Mouse (Mus musculus) embryonic facial prominence, embryonic 12.5 days (tissue): ENCODE measurements around the gene Rnaseh2a. TPM values are rescaled to one million over a fixed set of nuclear protein-coding genes. Genes with fewer than 3 reads are reported as not detected.

Experiments used
- ATAC-seq: fragments of 200-750 bp; cut with Nextera tagmentation; 2 replicates; pipeline ENCODE4 v1.8.0; 2017; ENCODE audit not compliant: insufficient number of reproducible peaks, insufficient read depth, low FRiP score, low TSS enrichment
- H3K27ac ChIP-seq: fragments of 300-500 bp; sonication (generic); 2 replicates; pipeline ENCODE4 v1.5.1; 2016; ENCODE audit warnings: mild to moderate bottlenecking
- H3K27me3 ChIP-seq: fragments of 300-500 bp; sonication (generic); 2 replicates; pipeline ENCODE4 v1.6.1; 2016; ENCODE audit warnings: mild to moderate bottlenecking, moderate library complexity
- H3K36me3 ChIP-seq: fragments of 300-500 bp; sonication (generic); 2 replicates; pipeline ENCODE4 v1.6.1; 2016; ENCODE audit warnings: mild to moderate bottlenecking
- H3K4me1 ChIP-seq: fragments of 300-500 bp; sonication (generic); 2 replicates; pipeline ENCODE4 v1.6.1; 2016
- H3K4me2 ChIP-seq: fragments of 300-500 bp; sonication (generic); replicated peaks from 2 replicates; pipeline ENCODE4 v1.6.1; 2016; ENCODE audit warnings: mild to moderate bottlenecking, moderate library complexity
- H3K4me3 ChIP-seq: fragments of 300-500 bp; sonication (generic); 2 replicates; pipeline ENCODE4 v1.5.1; 2016; ENCODE audit warnings: mild to moderate bottlenecking
- H3K9ac ChIP-seq: fragments of 300-500 bp; sonication (generic); 2 replicates; pipeline ENCODE4 v1.6.1; 2016; ENCODE audit warnings: mild to moderate bottlenecking, moderate library complexity
- H3K9me3 ChIP-seq: fragments of 300-500 bp; sonication (generic); 2 replicates; pipeline ENCODE4 v1.6.1; 2016; ENCODE audit warnings: mild to moderate bottlenecking, moderate library complexity
- WGBS: fragments of 180-500 bp; shearing (Covaris S2); methylation state at CpG from one replicate; pipeline ENCODE4 v1.1.7; 2016; 5-methylcytosine and 5-hydroxymethylcytosine counted together
- polyA plus RNA-seq: library from polyadenylated mRNA; unstranded; fragments of >200 nt; fragmentation: Nextera tagmentation; extraction: Ambion mirVana; gene quantifications from 2 replicates; pipeline ENCODE4 v1.2.1, GENCODE M21; 2016

Rnaseh2a gene
- polyA plus RNA-seq, 1 experiment from 2014 or later: 104 TPM

DNA sequence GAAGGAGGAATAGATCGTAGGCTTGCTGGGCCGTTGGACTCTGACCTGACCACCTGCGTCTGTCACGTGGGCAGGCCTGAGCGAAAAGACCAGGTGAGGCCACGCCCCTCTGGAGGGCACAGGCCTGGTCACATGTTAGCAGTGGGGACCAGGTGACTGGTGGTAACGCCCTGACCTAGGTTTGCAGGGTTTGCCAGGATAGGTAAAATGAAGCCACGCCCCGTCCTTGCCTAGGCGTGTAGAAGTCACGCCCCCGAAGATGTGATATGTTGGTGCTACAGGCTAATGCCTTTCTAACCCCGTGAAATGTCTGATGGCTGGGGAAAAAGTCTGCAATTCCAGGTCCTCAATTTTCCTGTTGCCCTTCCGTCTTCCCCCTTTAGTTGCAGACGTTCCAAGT is 21.3 kb upstream of the Rnaseh2a start:
- Histone ChIP-seq H3K4me2 (peak overlapping the region; percentile 87), H3K36me3 (no peaks in the 10 kb centered on the region), H3K27ac (peak overlapping the region; percentile 36; the same call in 1 of the 2 replicates), H3K4me1 (peaks cover 17% of the 10 kb centered on the region), H3K9ac (peak overlapping the region; percentile 66), H3K9me3 (no peaks in the 10 kb centered on the region), H3K27me3 (peaks cover 18% of the 10 kb centered on the region), H3K4me3 (peak overlapping the region; percentile 56)
- WGBS: 3% methylated on average over 15 of the region's 15 CpGs
- peak; percentile 29 for ATAC-seq

DNA sequence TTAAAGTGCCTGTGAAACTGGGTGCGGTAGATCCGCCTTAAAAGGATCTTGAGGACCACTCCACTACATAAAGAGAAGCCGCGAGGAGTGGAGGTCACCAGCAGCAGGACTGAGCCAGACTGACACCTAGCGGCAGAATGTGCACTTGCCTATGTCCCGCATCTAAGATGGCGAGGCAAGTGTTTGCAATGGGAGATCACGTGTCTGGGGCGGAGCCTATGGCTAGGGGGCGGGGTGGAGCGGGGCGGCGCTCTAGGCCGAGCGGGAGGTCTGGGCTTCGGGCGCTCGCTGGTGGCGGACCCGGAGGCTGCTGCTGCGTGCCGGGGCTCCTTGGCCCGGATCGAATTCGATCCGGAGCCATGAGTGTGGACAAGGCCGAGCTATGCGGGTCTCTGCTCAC is 20.8 kb upstream of the Rnaseh2a start, which contains the start of gene Hook2:
Hook2 (plus strand) TSS at position 255 of the 400 bp plus-strand sequence.
- Histone ChIP-seq H3K27me3 (peaks cover 17% of the 10 kb centered on the region; the same call in 1 of the 2 replicates), H3K4me2 (peak within 1 kb of the TSS; percentile 87), H3K9ac (peak within 1 kb of the TSS; percentile 66), H3K36me3 (no peaks in the 10 kb centered on the region), H3K4me1 (peaks cover 22% of the 10 kb centered on the region), H3K9me3 (no peaks in the 10 kb centered on the region), H3K27ac (peak within 1 kb of the TSS; percentile 36; the same call in 1 of the 2 replicates), H3K4me3 (peak within 1 kb of the TSS; percentile 56)
- peak; percentile 89 for ATAC-seq
- WGBS: under 1% methylated on average over 28 of the region's 28 CpGs

DNA sequence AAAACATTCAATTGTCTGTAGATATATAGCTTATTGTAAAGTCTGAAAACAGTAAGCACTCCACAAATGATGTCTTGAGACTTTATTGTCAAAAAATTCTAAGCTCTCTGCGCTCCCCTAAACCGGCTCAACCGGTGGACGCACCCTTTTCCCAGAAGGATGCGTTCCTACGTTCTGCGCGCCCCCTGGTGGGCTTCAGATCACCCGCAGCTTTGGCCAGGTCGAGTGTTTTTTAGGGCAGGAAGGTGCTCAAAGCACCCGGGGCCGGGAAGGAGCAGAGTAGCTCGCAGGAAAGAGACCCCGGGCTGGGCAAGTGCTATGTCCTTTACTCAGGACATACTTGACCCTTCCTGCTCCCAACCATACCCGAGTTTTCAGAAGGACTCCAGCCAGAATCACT is 20.2 kb upstream of the Rnaseh2a start:
- Histone ChIP-seq H3K9me3 (no peaks in the 10 kb centered on the region), H3K9ac (peak overlapping the region; percentile 59), H3K4me1 (peaks cover 28% of the 10 kb centered on the region), H3K36me3 (no peaks in the 10 kb centered on the region), H3K4me2 (peak overlapping the region; percentile 87), H3K27me3 (peaks cover 13% of the 10 kb centered on the region; the same call in 1 of the 2 replicates), H3K4me3 (peak overlapping the region; percentile 56), H3K27ac (peak overlapping the region; percentile 30; the same call in 1 of the 2 replicates)
- ATAC-seq: peak; percentile 66
- under 1% methylated on average over 15 of the region's 15 CpGs for WGBS

DNA sequence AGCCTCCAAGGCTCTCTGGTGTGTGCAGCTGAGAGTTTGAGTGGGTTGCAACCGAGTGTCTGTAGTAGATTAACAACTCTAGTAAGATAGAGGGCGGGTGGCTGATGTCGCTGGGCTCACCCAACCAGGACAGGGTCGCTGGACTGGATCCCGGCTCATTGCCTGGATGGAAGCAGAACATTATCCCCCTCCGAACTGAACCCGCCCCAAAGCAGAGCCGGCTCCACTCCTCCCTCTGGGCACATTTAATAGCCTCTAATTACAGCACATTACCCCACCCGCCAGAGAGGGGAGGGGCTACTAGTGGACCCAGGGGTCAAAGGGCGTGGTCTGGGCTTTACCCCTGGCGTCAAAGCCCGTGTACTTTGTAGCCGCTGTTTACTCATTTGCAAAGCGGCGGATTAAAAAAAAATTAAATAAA is 19.8 kb upstream of the Rnaseh2a start:
- no peak overlapping the region for H3K9ac ChIP-seq
- 7% methylated on average over 15 of the region's 15 CpGs for WGBS

DNA sequence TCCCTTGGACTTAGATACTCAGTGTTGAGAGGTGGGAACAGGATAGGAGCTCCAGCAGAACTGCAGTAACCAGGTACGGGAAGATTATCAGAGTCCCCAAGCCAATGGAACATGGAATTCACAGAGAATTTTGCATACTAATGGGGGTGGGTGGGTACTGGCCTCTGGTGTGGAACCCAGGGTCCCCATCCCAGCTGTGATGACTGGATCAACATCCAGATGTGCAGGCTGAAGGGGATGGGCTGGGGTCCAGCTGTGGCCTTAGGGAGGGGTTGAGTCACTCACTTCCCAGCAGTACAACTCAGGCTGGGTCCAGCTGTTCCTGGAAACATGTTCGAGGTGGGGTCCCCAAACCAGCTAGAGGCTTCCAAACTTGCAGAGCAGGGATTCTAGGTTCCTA is 18.3 kb upstream of the Rnaseh2a start:
- Histone ChIP-seq H3K36me3 (no peaks in the 10 kb centered on the region), H3K9me3 (no peaks in the 10 kb centered on the region), H3K4me2 (no peak overlapping the region), H3K4me1 (peaks cover 36% of the 10 kb centered on the region), H3K27ac (no peak overlapping the region), H3K4me3 (no peak overlapping the region), H3K9ac (no peak overlapping the region), H3K27me3 (peaks cover 14% of the 10 kb centered on the region; the same call in 1 of the 2 replicates)
- no peak for ATAC-seq
- WGBS: 78% methylated on average over 2 of the region's 2 CpGs

More for the DNA sequence above, 19.8 kb upstream of the Rnaseh2a start:
- H3K4me3 ChIP-seq: peak overlapping the region; percentile 56; the same call in 1 of the 2 replicates
- ATAC-seq: no peak
- H3K4me2 ChIP-seq: peak overlapping the region; percentile 87
- H3K27me3 ChIP-seq: peaks cover 11% of the 10 kb centered on the region; the same call in 1 of the 2 replicates
- H3K27ac ChIP-seq: no peak overlapping the region
- no peaks in the 10 kb centered on the region for H3K36me3 ChIP-seq
- H3K9me3 ChIP-seq: no peaks in the 10 kb centered on the region
- H3K4me1 ChIP-seq: peaks cover 32% of the 10 kb centered on the region

DNA sequence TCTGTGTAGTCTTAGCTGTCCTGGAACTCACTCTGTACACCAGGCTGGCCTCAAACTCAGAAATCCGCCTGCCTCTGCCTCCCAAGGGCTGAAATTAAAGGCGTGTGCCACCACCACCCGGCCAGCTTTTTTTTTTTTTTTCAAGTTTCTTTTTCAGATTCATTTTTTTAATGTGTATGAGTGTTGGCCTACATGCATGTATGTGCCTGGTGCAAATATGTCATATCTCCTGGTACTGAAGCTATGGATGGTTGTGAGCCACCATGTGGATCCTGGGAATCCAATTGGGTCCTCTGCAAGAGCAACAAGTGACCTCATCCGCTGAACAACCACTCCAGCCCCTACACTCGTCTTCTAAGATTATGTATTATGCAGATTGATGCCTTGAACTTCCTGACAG is 17.8 kb upstream of the Rnaseh2a start:
- Histone ChIP-seq H3K4me1 (peaks cover 36% of the 10 kb centered on the region), H3K27me3 (peaks cover 14% of the 10 kb centered on the region; the same call in 1 of the 2 replicates), H3K9me3 (no peaks in the 10 kb centered on the region), H3K9ac (no peak overlapping the region), H3K27ac (no peak overlapping the region), H3K4me3 (no peak overlapping the region), H3K36me3 (no peaks in the 10 kb centered on the region), H3K4me2 (no peak overlapping the region)
- 82% methylated on average over 5 of the region's 5 CpGs for WGBS
- no peak for ATAC-seq

DNA sequence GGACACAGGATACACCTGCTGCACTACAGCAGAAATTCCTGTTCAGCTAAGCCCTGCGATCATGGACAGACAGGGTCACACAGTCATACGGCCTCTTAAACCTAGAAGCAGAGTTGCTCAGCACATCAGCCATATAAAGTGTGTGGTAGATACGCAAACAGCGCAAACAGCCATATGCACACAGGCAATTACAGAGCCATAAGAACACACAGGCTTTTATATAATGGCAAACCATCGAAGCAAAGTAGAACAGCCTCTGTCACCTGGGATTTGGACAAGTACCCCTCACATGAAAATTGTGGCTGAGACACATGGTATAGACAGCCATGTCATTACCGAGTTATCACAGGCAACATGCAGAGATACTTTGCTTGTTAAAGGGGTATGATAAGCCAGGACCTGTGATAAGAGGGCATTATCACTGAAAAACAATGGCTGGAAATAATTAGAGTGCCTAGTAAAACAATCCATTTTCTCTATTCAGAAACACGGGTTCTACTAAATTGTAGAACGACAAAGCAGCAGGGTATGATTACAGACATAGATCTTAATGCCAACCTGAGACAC is 16.9 kb upstream of the Rnaseh2a start:
- ATAC-seq: no peak
- Histone ChIP-seq H3K4me1 (peaks cover 40% of the 10 kb centered on the region), H3K9ac (no peak overlapping the region), H3K4me3 (peak overlapping the region; percentile 52), H3K27me3 (peaks cover 14% of the 10 kb centered on the region; the same call in 1 of the 2 replicates), H3K27ac (peak overlapping the region; percentile 50), H3K4me2 (peak overlapping the region; percentile 98), H3K36me3 (no peaks in the 10 kb centered on the region), H3K9me3 (no peaks in the 10 kb centered on the region)
- 30% methylated on average over 8 of the region's 8 CpGs for WGBS

DNA sequence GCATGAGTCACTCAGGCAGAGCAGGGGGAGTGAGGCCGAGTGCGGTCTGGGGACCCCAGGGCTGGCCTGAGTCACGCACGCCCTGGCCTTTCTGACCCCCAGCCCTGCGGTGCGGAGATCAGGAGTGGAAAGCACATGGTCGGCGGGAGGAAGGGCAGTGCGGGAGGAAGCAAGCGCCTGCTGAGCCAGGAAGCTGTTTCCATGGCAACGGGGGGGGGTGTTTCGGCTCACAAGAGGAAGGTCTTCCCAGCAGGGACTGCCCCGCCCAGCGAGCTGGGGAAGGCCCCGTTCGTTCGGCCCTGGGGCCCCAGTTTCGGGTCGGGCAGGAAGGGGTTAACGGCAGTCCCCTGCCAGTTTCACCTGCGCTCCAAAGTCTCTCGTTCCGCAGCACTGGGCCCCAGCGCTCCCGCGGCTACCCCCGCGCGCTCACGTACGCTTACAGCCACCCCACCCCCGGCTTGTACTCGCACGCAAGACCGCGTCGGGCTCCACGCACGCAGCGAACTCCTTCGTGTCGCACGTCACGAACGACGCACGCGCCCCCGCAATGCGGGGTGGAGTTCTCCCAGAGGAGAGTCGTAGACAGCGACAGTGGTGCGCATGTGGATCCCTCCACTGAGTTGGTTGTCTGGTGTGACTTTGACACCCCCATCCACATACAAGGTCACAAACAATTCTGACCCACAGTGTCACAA is 16.3 kb upstream of the Rnaseh2a start:
- Histone ChIP-seq H3K27me3 (peaks cover 14% of the 10 kb centered on the region; the same call in 1 of the 2 replicates), H3K4me2 (peak overlapping the region; percentile 98), H3K4me3 (peak overlapping the region; percentile 52), H3K36me3 (no peaks in the 10 kb centered on the region), H3K9me3 (no peaks in the 10 kb centered on the region), H3K4me1 (peaks cover 39% of the 10 kb centered on the region), H3K27ac (peak overlapping the region; percentile 50), H3K9ac (peak overlapping the region; percentile 58)
- ATAC-seq: no peak
- 1% methylated on average over 51 of the region's 53 CpGs for WGBS

DNA sequence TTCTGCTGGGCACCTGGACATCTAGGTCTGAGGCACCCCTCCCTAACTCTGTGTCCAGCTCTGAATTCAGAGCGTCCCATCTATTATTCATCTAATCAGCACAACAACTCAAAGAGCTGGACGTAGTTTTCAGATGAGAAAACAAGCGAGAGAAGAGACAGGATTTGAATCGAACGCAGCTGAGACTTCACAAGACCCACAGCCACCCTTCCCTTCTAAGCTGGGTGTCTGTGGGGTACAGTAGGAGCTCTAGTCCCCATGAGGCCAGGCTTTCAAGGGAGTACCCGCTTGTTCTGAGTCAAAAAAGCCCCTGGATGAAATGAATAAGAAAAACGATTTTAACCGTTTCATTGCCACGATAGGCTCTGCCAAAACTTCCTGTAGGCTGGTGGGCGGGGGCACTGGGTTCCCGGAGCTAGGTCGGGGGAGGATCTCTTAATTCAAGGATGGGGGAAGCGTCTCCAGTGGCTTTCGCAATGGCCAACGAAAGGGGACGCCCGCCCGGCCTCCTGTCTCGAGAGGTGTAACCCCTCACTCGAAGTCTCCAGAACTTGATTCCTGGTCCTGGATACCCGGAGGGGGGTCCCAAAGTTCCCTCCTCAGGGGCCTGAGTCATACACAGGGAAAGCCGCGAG is 15.6 kb upstream of the Rnaseh2a start:
- Histone ChIP-seq H3K4me1 (peaks cover 44% of the 10 kb centered on the region), H3K4me2 (peak overlapping the region; percentile 98)
- WGBS: under 1% methylated on average over 23 of the region's 23 CpGs

DNA sequence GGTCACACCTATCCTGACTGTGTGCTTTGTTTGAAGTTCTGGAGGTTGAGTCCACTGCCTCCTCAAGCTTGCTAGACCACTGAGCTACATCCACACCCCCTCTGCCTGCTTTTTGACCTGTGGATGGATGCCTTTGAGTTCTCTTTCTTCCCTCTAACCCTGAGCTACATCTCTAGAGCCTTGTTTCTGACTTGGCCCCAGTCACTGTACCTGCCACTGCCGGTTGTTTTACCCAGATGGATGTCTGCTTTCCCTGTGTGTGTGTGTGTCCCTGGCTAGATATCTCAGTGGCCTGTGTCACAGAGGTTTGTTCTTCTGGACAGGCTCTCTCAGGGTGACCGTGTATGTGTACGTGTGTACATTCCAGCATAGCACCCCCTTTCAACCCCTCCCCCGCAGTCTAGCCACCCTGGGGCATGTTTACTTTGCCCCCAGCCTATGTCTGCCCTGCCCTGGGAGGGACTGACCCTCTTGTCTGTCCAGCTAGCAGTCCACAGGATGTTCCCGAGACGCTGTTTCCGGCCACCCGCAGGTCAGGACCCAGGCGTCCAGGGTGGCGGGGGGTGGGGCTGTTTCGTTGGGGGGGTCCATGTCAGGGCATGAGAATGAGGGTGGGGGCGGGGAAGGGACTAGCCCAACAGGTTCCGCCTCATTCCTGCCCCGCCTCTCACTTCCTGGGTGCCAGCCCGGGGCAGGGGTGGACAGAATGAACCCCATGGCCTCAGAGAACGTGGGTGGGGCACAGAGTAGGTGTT is 14.9 kb upstream of the Rnaseh2a start:
- Histone ChIP-seq H3K4me1 (peaks cover 50% of the 10 kb centered on the region), H3K4me2 (peak overlapping the region; percentile 98), H3K9ac (0 out of 2 replicates have a peak overlapping the region, but pooled peaks have one; percentile 58)

More for the DNA sequence above, 15.6 kb upstream of the Rnaseh2a start:
- Histone ChIP-seq H3K9me3 (no peaks in the 10 kb centered on the region), H3K27ac (0 out of 2 replicates have a peak overlapping the region, but pooled peaks have one; percentile 50), H3K27me3 (peaks cover 18% of the 10 kb centered on the region; the same call in 1 of the 2 replicates), H3K9ac (peak overlapping the region; percentile 58), H3K4me3 (peak overlapping the region; percentile 52), H3K36me3 (no peaks in the 10 kb centered on the region)
- ATAC-seq: no peak

More for the DNA sequence above, 14.9 kb upstream of the Rnaseh2a start:
- Histone ChIP-seq H3K36me3 (no peaks in the 10 kb centered on the region), H3K9me3 (no peaks in the 10 kb centered on the region), H3K4me3 (0 out of 2 replicates have a peak overlapping the region, but pooled peaks have one; percentile 52), H3K27me3 (peaks cover 22% of the 10 kb centered on the region; the same call in 1 of the 2 replicates), H3K27ac (0 out of 2 replicates have a peak overlapping the region, but pooled peaks have one; percentile 41)
- no peak for ATAC-seq
- WGBS: 6% methylated on average over 16 of the region's 16 CpGs
